Mouse (Mus musculus) subcutaneous adipose tissue, adult 2 months (tissue): ENCODE data around the gene Dhdds. TPM values are rescaled to one million over a fixed set of nuclear protein-coding genes. Genes with fewer than 3 reads are reported as not detected.

Experiments
- polyA plus RNA-seq: library from polyadenylated mRNA; depleted of rRNA; stranded (reverse); fragments of >200 nt; gene quantifications from 2 replicates; pipeline ENCODE4 v1.2.3, GENCODE M21; 2012; ENCODE audit warnings: low replicate concordance; rRNA removed

The Dhdds gene
- polyA plus RNA-seq, result 38.1 and 46.6 TPM in 2 replicates

DNA sequence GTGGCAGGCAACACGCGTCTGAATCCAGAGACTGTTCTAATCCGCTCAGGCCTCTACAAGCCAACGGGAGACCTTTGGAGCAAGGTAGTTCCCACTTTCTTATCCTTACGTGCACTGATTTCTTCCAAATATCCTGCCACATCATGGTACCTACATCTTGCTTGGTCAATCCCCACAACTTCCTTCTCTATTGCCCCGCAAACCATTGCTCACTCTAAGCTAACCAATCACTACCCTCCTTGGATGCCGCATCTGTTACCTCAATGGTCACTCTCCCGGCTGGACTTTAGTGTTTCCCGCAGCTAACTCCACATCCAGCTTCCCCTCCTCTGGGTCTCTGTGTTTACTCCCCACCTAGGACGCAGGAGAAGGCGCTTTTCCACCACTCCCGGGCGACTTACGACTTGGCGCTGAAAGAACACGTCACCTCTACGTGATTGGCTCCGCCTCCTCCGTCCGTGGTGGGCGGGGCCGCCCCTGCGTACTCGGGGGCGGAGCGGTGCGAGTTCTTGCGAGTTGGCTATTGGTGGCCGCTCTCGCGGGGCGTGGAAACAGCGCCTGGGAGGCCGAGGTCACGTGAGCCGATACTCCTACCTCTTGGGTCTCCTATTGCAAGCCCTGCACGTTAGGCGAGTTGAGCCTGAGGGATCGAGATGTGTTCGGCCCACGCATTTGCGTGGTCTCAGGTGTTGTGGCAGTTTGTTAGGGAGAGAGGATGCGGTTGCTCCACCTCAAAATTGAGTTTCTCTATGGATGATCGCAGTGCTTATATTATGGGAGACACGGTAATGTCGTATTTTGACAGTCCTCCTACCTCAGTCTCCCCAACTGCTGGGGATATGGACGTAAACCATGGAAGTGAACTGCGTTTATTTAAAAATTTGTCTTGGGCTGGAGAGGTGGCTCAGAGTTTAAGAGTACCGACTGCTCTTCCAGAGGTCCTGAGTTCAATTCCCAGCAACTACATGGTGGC lies at the start of gene Dhdds:
TSS of gene Dhdds (minus strand) at position 453 of the 973 bp plus-strand sequence.

DNA sequence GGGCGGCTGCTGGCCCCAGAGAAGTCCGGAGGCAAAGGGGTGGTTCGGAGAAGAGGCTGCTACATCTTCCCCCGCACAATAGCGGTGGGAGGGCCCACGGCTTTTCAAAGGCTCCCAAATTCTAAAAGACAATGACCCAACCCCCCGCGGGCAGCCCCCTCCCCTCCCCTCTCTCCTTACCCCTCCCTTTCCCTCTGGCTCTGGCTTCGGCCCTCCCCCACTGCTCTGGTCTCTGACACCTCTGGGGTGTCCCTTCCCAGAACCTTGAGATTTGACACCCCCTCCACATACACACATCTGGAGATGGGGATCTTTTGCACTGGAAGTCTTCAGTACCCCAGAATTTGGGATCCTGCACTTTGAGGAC lies 18.0 kb upstream of the Dhdds start, which contains the start of gene Lin28a:
TSS of gene Lin28a (minus strand) at position 63 of the 367 bp plus-strand sequence.

DNA sequence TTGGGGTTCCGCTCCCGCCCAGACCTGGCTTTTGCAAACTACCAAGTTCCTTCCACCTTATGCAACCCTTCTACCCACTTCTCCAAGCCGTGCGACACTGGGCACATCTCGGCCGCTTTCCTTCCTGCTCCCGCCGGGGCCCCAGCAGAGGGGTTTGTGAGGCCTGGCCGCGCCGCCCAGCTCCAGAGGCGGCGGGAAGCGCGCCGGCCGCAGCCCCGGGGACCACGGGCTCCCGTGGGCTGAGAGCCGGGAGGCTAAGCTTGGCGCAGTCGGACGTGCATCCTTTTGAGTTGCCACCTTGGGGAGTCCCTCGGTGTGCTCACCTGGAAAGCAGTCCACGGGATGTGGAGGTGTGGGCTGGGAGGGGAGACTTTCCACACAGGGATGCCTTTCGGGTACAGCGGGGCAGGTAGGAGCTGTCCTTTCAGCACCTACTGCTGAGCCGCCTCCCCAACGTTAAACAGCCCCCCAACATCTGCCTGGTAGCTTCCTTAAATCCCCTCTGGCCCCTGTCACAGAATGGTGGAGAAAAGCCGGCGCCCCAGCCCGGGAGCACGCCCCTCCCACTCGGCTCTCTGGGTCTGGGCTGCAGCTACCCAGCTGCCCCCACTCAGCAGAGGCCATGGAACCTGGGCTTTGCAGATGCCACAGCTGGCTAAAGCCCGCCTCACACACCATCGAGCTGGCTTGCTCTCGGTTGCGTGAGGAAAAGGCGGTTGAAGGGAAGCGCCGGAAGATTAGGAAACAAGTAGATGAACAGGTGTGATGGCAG lies 32.4 kb downstream of the Dhdds start, which contains the start of gene Hmgn2:
TSS of gene Hmgn2 (minus strand) at position 501 of the 772 bp plus-strand sequence.

Other genes with a start within 250 kb of the Dhdds start
- 26.6 and 68.4 TPM in 2 replicates for gene Arid1a, start 244.1 kb downstream of the Dhdds start, polyA plus RNA-seq
- gene Rps6ka1, start 113.1 kb downstream of the Dhdds start, polyA plus RNA-seq, result 17.3 and 37.5 TPM in 2 replicates
- gene Hmgn2, start 32.3 kb downstream of the Dhdds start, polyA plus RNA-seq, result 37.3 and 49.8 TPM in 2 replicates
- gene Lin28a, start 17.9 kb upstream of the Dhdds start, polyA plus RNA-seq, result 0.03 TPM in 1 of 2 replicates, not detected in the other
- 0.59 and 0.79 TPM in 2 replicates for gene Zfp683, start 52.9 kb upstream of the Dhdds start, polyA plus RNA-seq
- gene Crybg2, start 59.9 kb upstream of the Dhdds start, polyA plus RNA-seq, result 0.07 and 1.9 TPM in 2 replicates
- gene Cd52, start 94.2 kb upstream of the Dhdds start, polyA plus RNA-seq, result 34.4 and 67.8 TPM in 2 replicates
- 2.5 and 14.3 TPM in 2 replicates for gene Ubxn11, start 101.7 kb upstream of the Dhdds start, polyA plus RNA-seq
- 483 and 501 TPM in 2 replicates for gene Sh3bgrl3, start 127.9 kb upstream of the Dhdds start, polyA plus RNA-seq
- 11.8 and 22.8 TPM in 2 replicates for gene Cep85, start 186.2 kb upstream of the Dhdds start, polyA plus RNA-seq
- not detected in 2 replicates for gene Gm7534, start 202.1 kb upstream of the Dhdds start, polyA plus RNA-seq
- 1.5 TPM in 1 of 2 replicates, not detected in the other for gene Catsper4, start 226.5 kb upstream of the Dhdds start, polyA plus RNA-seq
- gene Cnksr1, start 237.5 kb upstream of the Dhdds start, polyA plus RNA-seq, result 0.36 and 8.3 TPM in 2 replicates
- 0.06 TPM in 1 of 2 replicates, not detected in the other for gene E130218I03Rik, start 242.7 kb upstream of the Dhdds start, polyA plus RNA-seq
- 6.6 and 14.5 TPM in 2 replicates for gene Zfp593, start 244.7 kb upstream of the Dhdds start, polyA plus RNA-seq
- gene Gm30191, start 246.0 kb upstream of the Dhdds start, polyA plus RNA-seq, result not detected in 2 replicates